Mouse (Mus musculus): ENCODE results near the gene Agbl1. TPM values are rescaled to one million over a fixed set of nuclear protein-coding genes. Genes with fewer than 3 reads are reported as not detected.

Gene Agbl1
- total and polyA plus RNA-seq, 3 experiments, result 0.08 to 0.21 (median 0.11) TPM

DNA sequence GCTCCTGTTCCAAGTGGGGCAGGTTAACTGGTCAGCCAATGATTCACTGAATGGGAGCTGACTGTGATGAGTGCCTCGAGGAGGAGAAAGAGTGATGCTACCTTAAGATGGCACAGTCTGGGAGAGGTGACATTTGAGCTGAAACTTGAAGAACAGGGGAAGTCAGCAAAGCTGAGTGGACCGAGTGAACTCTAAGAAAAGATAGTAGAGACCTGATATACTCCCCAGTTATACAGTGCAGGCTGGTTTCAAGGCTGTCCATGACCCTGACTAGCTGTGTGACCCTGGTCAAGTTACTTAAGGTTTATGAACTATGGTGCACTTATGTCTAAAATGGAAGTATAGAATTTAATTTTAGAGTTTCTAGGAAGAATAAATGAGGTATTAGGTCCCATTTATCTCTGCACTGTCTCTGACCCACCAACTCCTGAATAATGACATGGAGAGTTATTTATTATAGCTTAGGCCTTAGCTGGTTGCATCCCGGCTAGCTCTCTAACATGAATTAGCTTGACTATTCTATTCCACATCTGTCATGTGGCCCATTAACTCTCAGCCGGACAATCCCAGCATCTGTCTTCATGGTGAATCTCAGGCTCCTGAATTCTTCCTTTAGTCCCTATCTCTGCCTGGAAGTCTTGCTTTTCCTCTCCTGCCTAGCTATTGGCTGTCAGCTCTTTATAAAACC is 92.3 kb downstream of the Agbl1 start:
- H3K4me3 ChIP-seq, result no peak overlapping the region
- H3K9ac ChIP-seq (ENCODE audit: low read depth, low read length), result no peak overlapping the region
- H3K27ac ChIP-seq, result no peak overlapping the region
- H3K36me3 ChIP-seq (ENCODE audit: control insufficient read depth, insufficient read depth, low read length), result no peaks in the 10 kb centered on the region
- no peaks in the 10 kb centered on the region for H3K79me2 ChIP-seq (replicated peaks; ENCODE audit: control insufficient read depth, insufficient read depth, low read length)
- H3K4me1 ChIP-seq (ENCODE audit: control insufficient read depth, insufficient read depth, low read length), result no peaks in the 10 kb centered on the region
- intact Hi-C loops (cut with DNase I), result no loop called here
- no peak for DNase-seq
- H3K27me3 ChIP-seq (ENCODE audit: control insufficient read depth, insufficient read depth, low read length), result no peaks in the 10 kb centered on the region
- 76% methylated on average over 4 of the region's 4 CpGs for WGBS
- TF ChIP-seq EP300 (IDR thresholded peaks at IDR 0.05; ENCODE audit: insufficient read depth, low read depth, low read length), result no peak
- no peak for TF ChIP-seq POLR2A (IDR thresholded peaks at IDR 0.05; ENCODE audit: insufficient read depth, low read depth, low read length)
- TF ChIP-seq CTCF (IDR thresholded peaks at IDR 0.05), result no peak

DNA sequence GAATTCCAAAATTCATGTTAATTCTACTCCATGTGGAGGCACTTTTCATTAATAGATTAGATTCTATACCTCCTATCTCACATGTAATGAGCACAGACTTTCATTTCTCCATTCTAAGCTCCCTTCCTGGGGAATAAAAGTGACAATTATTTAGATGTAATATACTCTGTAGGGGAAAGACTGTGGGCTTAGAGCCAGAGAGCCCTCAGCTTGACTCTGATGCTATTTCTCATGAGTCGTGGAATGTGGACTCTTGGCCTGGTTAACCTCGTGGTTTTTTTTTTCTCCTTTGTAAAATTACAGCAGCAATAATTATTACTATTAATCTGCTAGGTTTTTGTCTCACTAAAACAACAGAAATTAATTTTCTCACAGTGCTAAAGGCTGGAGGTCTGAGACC is 96.4 kb downstream of the Agbl1 start:
- Histone ChIP-seq H3K4me3 (no peak overlapping the region), H3K27me3 (ENCODE audit: control insufficient read depth, insufficient read depth, low read length) (no peaks in the 10 kb centered on the region), H3K79me2 (replicated peaks; ENCODE audit: control insufficient read depth, insufficient read depth, low read length) (no peaks in the 10 kb centered on the region), H3K36me3 (ENCODE audit: control insufficient read depth, insufficient read depth, low read length) (no peaks in the 10 kb centered on the region), H3K4me1 (ENCODE audit: control insufficient read depth, insufficient read depth, low read length) (no peaks in the 10 kb centered on the region), H3K27ac (no peak overlapping the region), H3K9ac (ENCODE audit: low read depth, low read length) (no peak overlapping the region)
- intact Hi-C loops (cut with DNase I), result no loop called here
- 46% methylated on average over 2 of the region's 2 CpGs for WGBS
- no peak for DNase-seq
- TF ChIP-seq EP300 (IDR thresholded peaks at IDR 0.05; ENCODE audit: insufficient read depth, low read depth, low read length) (no peak), POLR2A (IDR thresholded peaks at IDR 0.05; ENCODE audit: insufficient read depth, low read depth, low read length) (no peak), CTCF (IDR thresholded peaks at IDR 0.05) (no peak)

DNA sequence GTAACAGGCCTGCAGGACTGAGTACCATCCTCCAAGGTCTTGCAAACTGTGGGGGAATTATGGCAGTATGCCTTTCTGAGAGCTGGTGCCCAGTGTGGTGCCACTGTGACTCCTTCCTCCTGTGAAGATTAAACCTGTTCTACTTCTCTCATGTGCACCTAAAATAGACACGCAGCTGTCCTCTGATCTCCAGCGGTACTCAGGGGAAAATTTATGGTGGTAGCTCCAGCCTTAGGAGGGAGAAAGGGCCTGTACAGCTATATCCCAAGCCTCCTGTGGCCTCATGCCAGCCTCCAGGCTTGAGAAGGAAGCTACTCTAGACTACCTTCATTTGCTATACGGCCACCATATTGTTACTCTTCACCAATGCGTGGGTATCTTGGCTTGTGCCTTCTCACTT is 109.6 kb downstream of the Agbl1 start:
- 95% methylated on average over 4 of the region's 4 CpGs for WGBS
- Histone ChIP-seq H3K27me3 (ENCODE audit: control insufficient read depth, insufficient read depth, low read length) (no peaks in the 10 kb centered on the region), H3K4me1 (ENCODE audit: control insufficient read depth, insufficient read depth, low read length) (no peaks in the 10 kb centered on the region), H3K9ac (ENCODE audit: low read depth, low read length) (no peak overlapping the region), H3K27ac (no peak overlapping the region), H3K36me3 (ENCODE audit: control insufficient read depth, insufficient read depth, low read length) (no peaks in the 10 kb centered on the region), H3K79me2 (replicated peaks; ENCODE audit: control insufficient read depth, insufficient read depth, low read length) (no peaks in the 10 kb centered on the region), H3K4me3 (no peak overlapping the region)
- TF ChIP-seq EP300 (IDR thresholded peaks at IDR 0.05; ENCODE audit: insufficient read depth, low read depth, low read length), result no peak
- TF ChIP-seq POLR2A (IDR thresholded peaks at IDR 0.05; ENCODE audit: insufficient read depth, low read depth, low read length), result no peak
- no peak for TF ChIP-seq CTCF (IDR thresholded peaks at IDR 0.05)
- intact Hi-C loops (cut with DNase I), result no loop called here
- no peak for DNase-seq

GRCm38 (mm10) chr7:76341601-76342000 is 111.9 kb downstream of the Agbl1 start:
- no peak for DNase-seq
- 95% methylated on average over 1 of the region's 1 CpGs for WGBS
- H3K79me2 ChIP-seq (replicated peaks; ENCODE audit: control insufficient read depth, insufficient read depth, low read length), result no peaks in the 10 kb centered on the region
- no peak for TF ChIP-seq EP300 (IDR thresholded peaks at IDR 0.05; ENCODE audit: insufficient read depth, low read depth, low read length)
- no peak for TF ChIP-seq POLR2A (IDR thresholded peaks at IDR 0.05; ENCODE audit: insufficient read depth, low read depth, low read length)
- TF ChIP-seq CTCF (IDR thresholded peaks at IDR 0.05), result no peak
- H3K9ac ChIP-seq (ENCODE audit: low read depth, low read length), result no peak overlapping the region
- H3K4me1 ChIP-seq (ENCODE audit: control insufficient read depth, insufficient read depth, low read length), result no peaks in the 10 kb centered on the region
- H3K4me3 ChIP-seq, result no peak overlapping the region
- no peak overlapping the region for H3K27ac ChIP-seq
- H3K36me3 ChIP-seq (ENCODE audit: control insufficient read depth, insufficient read depth, low read length), result no peaks in the 10 kb centered on the region
- no peaks in the 10 kb centered on the region for H3K27me3 ChIP-seq (ENCODE audit: control insufficient read depth, insufficient read depth, low read length)
- intact Hi-C loops (cut with DNase I), result no loop called here

GRCm38 (mm10) chr7:76353469-76353868 is 123.8 kb downstream of the Agbl1 start:
- no peak for DNase-seq
- H3K4me3 ChIP-seq, result no peak overlapping the region
- WGBS, result 51% methylated on average over 10 of the region's 10 CpGs
- H3K27ac ChIP-seq, result no peak overlapping the region
- no peaks in the 10 kb centered on the region for H3K79me2 ChIP-seq (replicated peaks; ENCODE audit: control insufficient read depth, insufficient read depth, low read length)
- no peaks in the 10 kb centered on the region for H3K27me3 ChIP-seq (ENCODE audit: control insufficient read depth, insufficient read depth, low read length)
- H3K9ac ChIP-seq (ENCODE audit: low read depth, low read length), result no peak overlapping the region
- no peaks in the 10 kb centered on the region for H3K36me3 ChIP-seq (ENCODE audit: control insufficient read depth, insufficient read depth, low read length)
- intact Hi-C loops (cut with DNase I), result loop anchor here (5.0 kb wide), 2 partner anchors 426 to 441 kb away; no protein-coding TSS in a partner anchor
- no peaks in the 10 kb centered on the region for H3K4me1 ChIP-seq (ENCODE audit: control insufficient read depth, insufficient read depth, low read length)
- TF ChIP-seq POLR2A (IDR thresholded peaks at IDR 0.05; ENCODE audit: insufficient read depth, low read depth, low read length), result no peak
- TF ChIP-seq CTCF (IDR thresholded peaks at IDR 0.05), result no peak
- no peak for TF ChIP-seq EP300 (IDR thresholded peaks at IDR 0.05; ENCODE audit: insufficient read depth, low read depth, low read length)

DNA sequence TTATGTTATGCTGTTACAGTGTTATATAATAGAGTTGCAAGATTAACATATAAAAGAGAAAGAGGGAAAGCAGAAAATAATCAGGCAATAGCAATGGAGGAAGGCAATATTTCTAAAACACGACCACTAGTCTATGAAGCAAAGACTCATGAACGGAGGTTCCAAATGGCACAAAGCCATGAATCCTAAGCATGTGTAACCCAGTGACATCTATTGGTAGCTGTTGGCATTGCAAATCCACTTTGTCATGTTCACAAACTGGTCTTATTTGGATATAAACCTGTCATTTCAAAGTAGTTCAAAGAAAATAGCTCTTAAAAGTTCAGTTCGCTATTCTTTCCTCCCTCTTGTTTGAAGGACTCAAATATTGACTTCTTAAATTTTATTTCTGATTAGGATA is 124.8 kb downstream of the Agbl1 start:
- intact Hi-C loops (cut with DNase I), result loop anchor here (5.0 kb wide), 2 partner anchors 427 to 442 kb away; no protein-coding TSS in a partner anchor
- no peak overlapping the region for H3K27ac ChIP-seq
- no peaks in the 10 kb centered on the region for H3K79me2 ChIP-seq (replicated peaks; ENCODE audit: control insufficient read depth, insufficient read depth, low read length)
- H3K4me3 ChIP-seq, result no peak overlapping the region
- no peaks in the 10 kb centered on the region for H3K27me3 ChIP-seq (ENCODE audit: control insufficient read depth, insufficient read depth, low read length)
- WGBS, result 13% methylated on average over 3 of the region's 3 CpGs
- no peak for DNase-seq
- H3K36me3 ChIP-seq (ENCODE audit: control insufficient read depth, insufficient read depth, low read length), result no peaks in the 10 kb centered on the region
- TF ChIP-seq POLR2A (IDR thresholded peaks at IDR 0.05; ENCODE audit: insufficient read depth, low read depth, low read length) (no peak), CTCF (IDR thresholded peaks at IDR 0.05) (peak; percentile 71)
- no peak overlapping the region for H3K9ac ChIP-seq (ENCODE audit: low read depth, low read length)
- no peaks in the 10 kb centered on the region for H3K4me1 ChIP-seq (ENCODE audit: control insufficient read depth, insufficient read depth, low read length)
